Mouse (Mus musculus): ENCODE data around the gene Vtn.

Vtn gene

DNA sequence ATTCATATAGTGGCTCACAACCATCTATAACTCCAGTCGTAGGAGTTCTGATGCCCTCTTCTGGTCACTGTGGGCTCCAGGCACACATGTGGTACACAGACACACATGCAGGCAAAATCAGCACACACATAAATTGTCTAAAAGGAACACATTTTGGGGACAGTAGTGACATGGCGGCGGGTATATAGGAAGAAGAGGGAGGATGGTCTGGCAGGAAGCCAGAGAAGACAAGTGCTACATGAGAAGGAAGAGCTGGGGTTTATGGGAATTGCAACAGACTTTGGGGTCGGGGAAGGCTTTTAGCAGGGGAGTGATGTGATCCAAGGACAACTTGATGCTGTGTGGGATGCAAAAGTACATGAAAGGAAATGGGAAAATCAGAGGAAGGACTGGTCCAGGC lies 35.6 kb downstream of the Vtn start:
- no peak for DNase-seq (ENCODE audit: low read depth, low spot score)

DNA sequence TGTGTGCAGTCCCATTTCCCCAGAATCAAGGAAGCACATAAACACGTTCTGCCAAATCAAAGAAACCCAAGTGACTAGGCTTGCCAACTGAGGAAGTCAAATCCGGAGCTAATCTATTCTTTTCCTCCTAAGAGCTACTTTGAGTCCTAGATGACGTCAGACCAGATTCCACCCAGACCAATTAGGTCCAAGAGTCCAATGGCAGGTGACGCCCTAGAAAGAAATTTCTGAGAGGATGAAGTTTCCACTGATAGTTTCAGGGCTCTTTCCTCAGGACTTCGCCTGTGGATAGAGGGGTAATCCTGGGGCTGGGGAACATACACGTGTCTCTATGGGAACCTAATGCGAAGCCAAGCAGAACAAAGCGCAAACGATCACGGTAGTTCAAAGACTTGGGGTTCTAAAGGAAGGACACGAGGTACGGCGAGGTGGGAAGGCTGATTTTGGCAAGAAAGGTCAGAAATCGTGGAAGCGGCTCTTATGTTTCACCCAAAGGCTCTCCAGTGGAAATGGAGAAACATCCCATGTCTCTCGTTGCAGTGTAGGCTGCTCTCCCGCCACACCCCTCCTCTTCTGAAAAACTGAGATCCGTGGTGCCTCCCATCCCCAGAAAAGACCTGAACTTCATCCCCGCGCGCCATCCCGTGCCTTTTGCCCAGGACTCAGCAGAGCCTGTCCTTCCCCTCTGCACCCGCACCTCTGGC lies 36.6 kb downstream of the Vtn start:
- peak; percentile 20 for DNase-seq (ENCODE audit: low read depth, low spot score)

DNA sequence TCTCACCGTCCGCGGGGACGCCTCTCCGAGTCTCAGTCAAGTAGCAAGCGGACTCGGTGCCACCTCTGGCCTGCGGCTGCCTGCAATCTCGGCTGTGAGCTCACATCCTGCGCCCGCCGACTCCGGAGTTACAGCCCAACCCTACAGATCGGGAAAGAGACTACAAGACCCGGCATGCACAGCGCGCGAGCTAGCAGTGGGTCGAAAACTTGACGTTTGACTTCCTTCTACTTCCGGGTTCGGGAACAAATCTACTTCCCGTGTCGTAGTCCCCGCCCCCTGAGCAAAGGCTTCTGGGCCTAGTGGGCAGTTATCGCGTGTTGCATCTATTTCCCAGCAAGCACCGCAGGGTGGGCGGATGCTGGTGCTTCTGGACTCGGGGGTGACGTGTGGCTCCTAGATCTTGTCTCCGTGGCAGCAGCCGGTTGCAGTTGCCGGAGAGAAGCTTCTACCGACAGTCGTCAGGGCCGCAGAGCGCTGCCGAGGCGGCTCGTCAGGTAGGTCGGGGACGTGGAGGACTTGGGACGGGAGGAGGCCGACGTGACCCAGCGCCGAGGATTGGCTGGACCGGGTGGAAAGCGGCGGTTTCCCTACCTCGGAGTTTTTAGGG lies 37.3 kb downstream of the Vtn start, which contains the start of the genes Tnfaip1 and Ift20:
Gene Tnfaip1 (minus strand): TSS at position 253 of the 610 bp plus-strand sequence.
Gene Ift20 (plus strand): TSS at position 282 of the 610 bp plus-strand sequence.
- peak; percentile 98 for DNase-seq (ENCODE audit: low read depth, low spot score)

DNA sequence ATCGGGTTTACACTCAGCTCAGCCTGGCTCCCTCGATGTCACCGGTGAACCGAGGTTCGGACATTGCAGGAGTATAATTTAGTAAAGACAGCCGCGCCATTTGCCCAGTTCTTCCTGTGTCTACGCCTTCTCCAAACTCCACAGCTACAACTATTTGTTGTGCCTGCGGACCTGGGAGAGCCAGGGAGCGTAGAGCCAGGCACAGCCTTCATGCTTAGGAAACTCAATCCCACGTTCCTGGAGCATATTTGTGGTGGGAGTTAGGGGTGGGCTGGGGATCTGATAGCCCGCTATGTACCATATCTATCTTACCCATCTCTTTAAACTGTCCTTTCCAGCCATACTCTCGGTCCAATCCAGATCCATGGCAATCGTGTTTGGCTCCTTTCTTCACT lies 37.8 kb downstream of the Vtn start:
- no peak for DNase-seq (ENCODE audit: low read depth, low spot score)

DNA sequence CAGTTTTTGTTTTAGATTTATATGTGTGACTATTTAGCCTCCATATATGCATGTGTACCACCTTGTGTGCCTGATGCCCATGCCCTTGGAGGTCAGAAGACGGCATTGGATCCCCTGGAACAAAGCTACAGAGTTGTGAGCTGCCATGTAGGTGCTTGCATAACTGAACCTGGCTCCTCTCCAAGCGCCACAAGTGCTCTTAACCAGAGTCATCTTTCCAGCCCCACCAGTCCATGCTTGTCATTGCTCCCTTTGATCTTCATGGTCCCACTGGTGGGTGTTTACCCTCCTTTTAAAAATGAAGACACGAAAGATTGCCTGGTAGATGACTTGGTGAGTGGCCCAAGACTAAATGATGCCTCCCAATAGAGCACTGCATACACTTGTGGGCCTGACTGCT lies 41.5 kb downstream of the Vtn start:
- no peak for DNase-seq (ENCODE audit: low read depth, low spot score)

DNA sequence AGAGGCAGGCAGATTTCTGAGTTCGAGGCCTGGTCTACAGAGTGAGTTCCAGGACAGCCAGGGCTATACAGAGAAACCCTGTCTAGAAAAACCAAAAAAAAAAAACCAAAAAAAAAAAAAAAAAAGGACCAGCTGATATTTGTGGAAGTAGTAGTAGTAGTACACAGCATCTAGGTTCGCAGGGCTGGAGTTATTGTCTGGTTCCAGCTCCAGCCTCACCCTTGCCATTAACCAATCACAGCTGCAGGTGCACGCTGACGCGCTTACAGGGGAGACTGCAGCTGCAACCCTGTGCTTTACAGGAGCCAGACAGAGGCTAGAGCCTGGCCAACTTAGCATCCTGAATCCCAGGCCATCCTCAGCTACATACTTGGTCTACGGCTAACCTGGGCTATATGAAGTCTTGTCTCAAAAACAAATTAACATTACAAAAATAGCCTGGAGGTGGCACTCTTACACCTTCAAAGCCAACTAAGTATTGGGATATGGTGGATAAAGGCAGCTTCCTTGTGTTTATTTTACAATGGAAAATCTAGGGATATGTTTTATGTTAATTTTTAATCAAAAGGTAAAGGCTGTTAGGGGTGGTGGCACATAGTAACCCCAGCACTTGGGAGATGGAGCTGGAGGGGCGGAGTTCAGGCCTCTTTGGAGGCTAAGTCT lies 45.7 kb downstream of the Vtn start:
- no peak for DNase-seq (ENCODE audit: low read depth, low spot score)

DNA sequence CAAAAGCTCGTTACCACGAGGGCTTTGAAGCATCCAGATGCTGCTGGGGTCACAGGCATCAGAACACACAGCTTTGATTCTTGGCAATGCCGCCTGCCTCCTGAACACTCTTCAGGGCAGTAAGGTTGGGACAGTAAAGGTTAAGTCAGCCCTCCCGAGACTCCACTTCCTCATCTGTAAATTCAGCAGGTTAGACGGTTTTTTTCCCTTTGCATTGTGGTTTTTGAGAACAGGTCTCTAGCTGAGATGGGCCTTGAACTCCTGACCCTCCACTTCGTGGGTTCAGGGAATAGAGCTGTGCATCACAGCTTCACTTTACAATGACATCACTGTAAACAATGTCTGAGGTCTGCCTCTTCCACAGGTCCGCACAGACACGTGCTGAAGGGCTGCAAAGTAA lies 46.3 kb downstream of the Vtn start:
- no peak for DNase-seq (ENCODE audit: low read depth, low spot score)

DNA sequence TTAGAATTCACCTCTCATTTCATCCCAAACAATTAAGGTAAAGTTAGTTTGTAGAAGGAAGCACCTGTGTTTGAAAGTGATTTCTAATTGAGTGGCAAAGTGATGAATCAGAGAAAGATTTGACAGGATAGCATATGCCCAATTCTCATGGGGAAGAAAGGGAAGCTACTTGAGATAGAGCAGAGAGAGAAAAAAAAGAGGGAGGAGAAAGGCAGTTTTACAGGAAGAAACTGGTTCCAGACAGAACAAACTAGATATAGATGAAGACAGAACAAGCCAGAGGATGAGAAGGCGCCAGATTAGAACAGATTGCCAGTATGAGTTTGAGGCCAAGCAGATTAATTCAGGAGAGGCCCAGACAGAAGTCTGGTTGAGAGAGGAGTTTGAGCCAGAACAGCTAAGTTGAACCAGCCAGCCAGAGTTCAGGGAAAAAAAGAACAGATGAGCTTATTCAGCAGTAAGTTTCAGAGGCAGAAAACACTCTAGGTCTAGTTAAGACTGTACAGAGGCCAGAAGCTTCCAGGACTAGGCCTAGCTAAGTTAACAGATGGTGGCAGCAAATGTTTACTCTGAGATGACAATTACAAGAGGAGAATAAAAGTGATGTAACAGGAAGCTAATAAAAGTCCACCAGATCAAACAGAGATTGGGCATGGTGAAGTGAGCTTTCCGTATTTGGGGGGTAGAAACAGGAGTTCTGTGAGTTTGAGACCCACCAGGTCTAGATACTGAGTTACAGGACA lies 49.0 kb downstream of the Vtn start:
- DNase-seq (ENCODE audit: low read depth, low spot score), result no peak

DNA sequence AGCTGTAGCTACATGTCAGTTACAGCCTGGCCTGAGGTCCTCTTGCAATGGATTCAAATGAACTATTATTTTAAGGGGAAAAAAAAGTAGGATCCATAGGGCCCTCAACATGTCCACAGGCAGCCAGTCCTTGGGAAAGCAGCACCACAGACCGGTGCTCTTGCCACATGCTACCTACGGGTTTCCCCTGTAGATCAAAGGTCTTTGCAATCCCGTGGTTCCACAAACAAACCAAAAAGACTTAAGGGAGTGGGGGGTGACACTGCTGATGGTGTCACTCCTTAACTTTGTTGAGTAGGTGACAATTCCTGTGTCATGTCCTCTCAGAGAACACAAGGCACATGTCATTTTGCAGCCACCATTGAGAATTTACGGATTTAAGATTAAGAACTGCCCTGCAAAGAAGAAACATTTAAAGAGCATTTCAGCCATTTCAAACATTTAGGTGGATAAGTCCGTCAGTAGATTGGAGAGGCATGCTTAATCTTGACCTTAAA lies 50.6 kb downstream of the Vtn start:
- DNase-seq (ENCODE audit: low read depth, low spot score), result no peak

DNA sequence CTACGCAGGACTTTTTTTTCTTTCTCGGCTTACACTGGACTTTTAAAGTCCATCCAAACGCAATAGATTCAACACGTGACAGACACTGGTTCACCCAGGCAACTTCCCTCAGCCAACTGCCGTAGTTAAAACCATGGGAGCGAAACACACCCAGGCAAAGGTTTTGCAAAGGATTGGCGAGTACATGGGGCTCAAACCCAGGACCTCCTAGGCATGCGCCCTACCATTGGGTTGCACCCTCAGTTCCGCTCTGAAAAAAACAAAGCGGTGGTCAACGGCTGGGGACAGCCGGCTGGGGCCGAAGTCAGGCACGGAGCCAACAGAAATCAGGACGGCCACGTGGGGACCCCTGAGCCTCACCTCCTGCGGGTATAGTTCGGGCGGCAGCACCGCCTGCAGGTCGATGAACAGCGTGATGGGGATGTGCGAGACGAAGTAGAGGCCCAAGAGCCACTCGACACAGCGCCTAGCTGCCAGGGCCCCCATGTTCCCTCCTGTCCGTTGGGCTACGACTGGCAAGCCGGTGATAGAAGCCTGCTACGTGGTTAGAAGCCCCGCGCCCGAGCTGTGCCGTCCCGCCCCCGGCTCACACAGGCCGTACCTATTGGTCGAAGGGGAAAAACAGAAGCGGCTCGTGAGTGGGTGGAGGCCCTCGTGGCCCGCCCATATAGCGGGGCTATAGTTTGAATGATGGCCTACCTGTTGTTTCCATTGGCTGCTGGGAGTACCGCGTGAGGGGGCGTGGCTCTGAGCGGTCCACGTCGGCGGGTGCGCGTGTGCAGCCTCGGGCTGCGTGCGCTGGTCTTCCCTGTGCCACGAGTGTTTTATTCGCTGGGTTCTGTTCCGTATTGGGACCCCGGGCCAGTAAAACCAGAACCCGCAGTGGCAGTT lies 51.5 kb downstream of the Vtn start, which contains the start of gene Tmem97:
Gene Tmem97 (minus strand): TSS at position 610 of the 891 bp plus-strand sequence.
- peak; percentile 89 for DNase-seq (ENCODE audit: low read depth, low spot score)

DNA sequence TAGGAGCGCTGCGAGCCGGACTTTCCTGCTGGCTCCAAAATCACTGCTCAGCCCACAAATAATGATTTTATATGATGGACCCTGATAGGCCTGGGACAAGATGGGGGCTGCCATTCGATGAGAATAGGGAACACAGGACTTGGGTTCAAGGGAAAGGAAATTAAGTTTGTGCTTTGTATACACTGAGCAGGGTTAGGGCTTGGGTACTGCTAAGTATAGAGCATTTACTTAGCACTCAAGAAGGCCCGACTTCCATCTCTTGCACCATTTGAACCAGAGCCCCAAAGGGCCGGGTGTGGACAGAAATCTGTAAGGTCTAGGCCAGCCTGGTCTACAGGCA lies 52.1 kb downstream of the Vtn start:
- DNase-seq (ENCODE audit: low read depth, low spot score), result peak; percentile 8
